Mouse (Mus musculus) megakaryocyte-erythroid progenitor cell, adult 5-6 weeks (primary cell): ENCODE measurements around the gene Shbg. TPM values are rescaled to one million over a fixed set of nuclear protein-coding genes. Genes with fewer than 3 reads are reported as not detected.

Experiments
- ATAC-seq: replicated peaks from 2 replicates; pipeline ENCODE4 v1.8.0; 2016; ENCODE audit warnings: mild to moderate bottlenecking, inconsistent platforms; ENCODE audit not compliant: severe bottlenecking, poor library complexity, low FRiP score, low TSS enrichment
- total RNA-seq, 2 experiments: library from RNA; stranded (forward) in 1 of 2; stranded (reverse) in 1 of 2; fragments of 200-1000, 215-1000 nt in 1 of 2; fragments of >200 nt in 1 of 2; fragmentation: Nextera tagmentation in 1 of 2; gene quantifications; 2 replicates each; pipeline ENCODE4 v1.2.3; 2014 to 2017

The Shbg gene
- total RNA-seq, 2 experiments from 2014 or later: not detected

DNA sequence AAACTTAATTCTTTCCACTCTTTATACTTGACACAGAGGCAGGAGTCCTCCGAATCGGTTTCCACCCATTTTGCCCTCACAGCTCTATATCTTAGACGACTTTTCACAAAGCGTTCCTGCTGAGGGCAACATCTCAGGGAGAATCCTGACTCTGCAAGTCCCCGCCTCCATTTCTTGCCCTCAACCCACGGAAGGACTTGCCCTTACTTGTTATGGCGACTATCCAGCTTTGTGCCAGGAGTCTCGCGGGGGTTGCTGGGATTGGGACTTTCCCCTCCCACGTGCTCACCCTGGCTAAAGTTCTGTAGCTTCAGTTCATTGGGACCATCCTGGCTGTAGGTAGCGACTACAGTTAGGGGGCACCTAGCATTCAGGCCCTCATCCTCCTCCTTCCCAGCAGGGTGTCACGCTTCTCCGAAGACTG is 37.6 kb downstream of the Shbg start, which contains the start of the genes Wrap53 and Trp53:
TSS of gene Wrap53 (minus strand) at position 165 of the 424 bp plus-strand sequence.
TSS of gene Trp53 (plus strand) at position 269 of the 424 bp plus-strand sequence.
- ATAC-seq: peak; percentile 45

DNA sequence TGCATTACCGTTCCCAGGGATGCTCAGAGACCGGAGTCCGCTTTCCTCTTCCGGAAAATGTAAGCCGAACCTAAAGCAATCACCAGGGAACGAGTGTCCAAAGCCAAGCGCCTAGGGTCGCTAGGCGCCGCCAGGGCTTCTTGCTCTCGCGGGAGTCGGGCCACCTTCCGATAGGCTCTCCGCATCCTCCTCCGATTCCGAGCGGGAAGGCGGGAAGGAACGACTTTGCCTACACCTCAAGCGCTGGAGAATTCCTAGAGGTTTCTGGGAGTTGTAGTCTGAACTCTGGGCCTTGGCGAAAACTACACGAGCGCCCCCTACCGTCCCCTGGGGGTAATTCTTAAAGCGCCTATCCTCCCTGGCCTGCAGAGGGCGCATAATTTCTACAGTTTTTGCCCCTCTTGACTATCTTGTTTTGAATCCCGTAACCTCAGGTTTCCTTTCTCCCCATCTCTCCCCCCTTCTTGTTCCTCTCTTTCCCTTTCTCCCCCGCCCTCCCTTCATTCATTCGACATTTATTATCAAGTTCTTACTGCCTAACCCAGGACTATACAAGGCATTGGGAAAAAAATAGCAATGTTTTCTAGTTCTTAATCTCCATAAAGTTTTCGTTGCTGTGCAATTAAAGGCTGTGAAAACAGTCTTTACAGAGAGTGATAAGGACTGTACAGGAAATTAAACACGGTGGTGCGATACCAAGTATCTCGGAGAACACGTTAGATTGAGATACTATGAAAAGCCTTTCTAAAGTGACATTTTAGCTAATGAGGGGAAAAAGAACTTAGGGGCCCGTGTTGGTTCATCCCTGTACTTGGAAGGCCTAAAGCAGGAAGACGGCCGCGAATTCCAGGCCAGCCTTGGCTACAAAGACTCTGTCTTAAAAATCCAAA is 38.3 kb downstream of the Shbg start:
- ATAC-seq: peak; percentile 68

- ATAC-seq: no peak
These were observed 39.4 kb downstream of the Shbg start for GRCm38 (mm10) chr11:69578301-69578700.

DNA sequence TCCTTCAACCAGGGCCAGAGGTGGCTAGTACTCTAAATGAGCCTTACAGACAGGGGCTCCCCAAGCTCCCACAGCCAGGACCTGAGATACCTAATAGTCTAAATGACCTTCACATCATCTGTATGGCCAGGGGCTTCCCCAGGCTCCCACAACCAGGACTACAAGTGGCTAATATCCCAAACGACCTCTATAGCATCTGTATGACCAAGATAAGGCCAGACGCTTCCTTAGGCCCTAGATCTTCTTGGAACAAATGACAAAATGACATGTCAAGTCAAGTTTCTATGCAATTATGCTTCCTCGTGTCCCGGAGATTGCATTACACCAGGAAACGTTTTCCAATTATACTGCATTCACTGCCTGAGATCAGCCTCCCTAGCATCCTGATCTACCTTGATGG is 41.4 kb downstream of the Shbg start:
- no peak for ATAC-seq

- ATAC-seq: 0 out of 2 replicates have a peak, but pooled peaks have one; percentile 24
These were observed 42.5 kb downstream of the Shbg start for GRCm38 (mm10) chr11:69575220-69575619.

GRCm38 (mm10) chr11:69565131-69565530 is 52.6 kb downstream of the Shbg start:
- ATAC-seq: no peak

Other genes starting within 250 kb of the Shbg start
Only the 30 nearest of the 33 such genes appear.
- gene Naa38, start 222.4 kb downstream of the Shbg start, total RNA-seq (2014; fragmentation: Nextera tagmentation): 161 and 169 TPM in 2 replicates
- gene Naa38, start 222.4 kb downstream of the Shbg start, total RNA-seq (2017): 156 and 170 TPM in 2 replicates
- gene Cyb5d1, start 222.3 kb downstream of the Shbg start, total RNA-seq (2014; fragmentation: Nextera tagmentation): 16.2 and 20.9 TPM in 2 replicates
- 36.7 and 41.7 TPM in 2 replicates for gene Cyb5d1, start 222.3 kb downstream of the Shbg start, total RNA-seq (2017)
- gene Tmem88, start 219.7 kb downstream of the Shbg start, total RNA-seq (2014; fragmentation: Nextera tagmentation): 0.37 TPM in 1 of 2 replicates, not detected in the other
- gene Tmem88, start 219.7 kb downstream of the Shbg start, total RNA-seq (2017): not detected in 2 replicates
- gene Kdm6b, start 204.2 kb downstream of the Shbg start, total RNA-seq (2014; fragmentation: Nextera tagmentation): 19.3 and 22.1 TPM in 2 replicates
- 1.6 and 2.7 TPM in 2 replicates for gene Kdm6b, start 204.2 kb downstream of the Shbg start, total RNA-seq (2017)
- gene Dnah2, start 68.8 kb downstream of the Shbg start, total RNA-seq (2014; fragmentation: Nextera tagmentation): not detected in 2 replicates
- gene Dnah2, start 68.8 kb downstream of the Shbg start, total RNA-seq (2017): not detected in 2 replicates
- 1.3 and 3.0 TPM in 2 replicates for gene Efnb3, start 57.7 kb downstream of the Shbg start, total RNA-seq (2014; fragmentation: Nextera tagmentation)
- gene Efnb3, start 57.7 kb downstream of the Shbg start, total RNA-seq (2017): 0.50 and 0.52 TPM in 2 replicates
- 36.5 and 51.0 TPM in 2 replicates for gene Wrap53, start 37.6 kb downstream of the Shbg start, total RNA-seq (2014; fragmentation: Nextera tagmentation)
- 9.6 and 14.5 TPM in 2 replicates for gene Wrap53, start 37.6 kb downstream of the Shbg start, total RNA-seq (2017)
- 286 and 348 TPM in 2 replicates for gene Trp53, start 37.5 kb downstream of the Shbg start, total RNA-seq (2014; fragmentation: Nextera tagmentation)
- gene Trp53, start 37.5 kb downstream of the Shbg start, total RNA-seq (2017): 59.0 and 109 TPM in 2 replicates
- gene Atp1b2, start 12.0 kb downstream of the Shbg start, total RNA-seq (2014; fragmentation: Nextera tagmentation): 291 and 408 TPM in 2 replicates
- gene Atp1b2, start 12.0 kb downstream of the Shbg start, total RNA-seq (2017): 32.8 and 68.9 TPM in 2 replicates
- not detected in 2 replicates for gene Sat2, start 4.1 kb upstream of the Shbg start, total RNA-seq (2014; fragmentation: Nextera tagmentation)
- not detected in 2 replicates for gene Sat2, start 4.1 kb upstream of the Shbg start, total RNA-seq (2017)
- 67.4 and 83.1 TPM in 2 replicates for gene Fxr2, start 15.1 kb upstream of the Shbg start, total RNA-seq (2014; fragmentation: Nextera tagmentation)
- 36.4 and 45.6 TPM in 2 replicates for gene Fxr2, start 15.1 kb upstream of the Shbg start, total RNA-seq (2017)
- gene Sox15, start 37.4 kb upstream of the Shbg start, total RNA-seq (2014; fragmentation: Nextera tagmentation): 0.45 TPM in 1 of 2 replicates, not detected in the other
- not detected in 2 replicates for gene Sox15, start 37.4 kb upstream of the Shbg start, total RNA-seq (2017)
- 47.6 and 58.3 TPM in 2 replicates for gene Mpdu1, start 44.7 kb upstream of the Shbg start, total RNA-seq (2014; fragmentation: Nextera tagmentation)
- gene Mpdu1, start 44.7 kb upstream of the Shbg start, total RNA-seq (2017): 40.6 and 41.1 TPM in 2 replicates
- 5.1 and 6.3 TPM in 2 replicates for gene Cd68, start 48.2 kb upstream of the Shbg start, total RNA-seq (2014; fragmentation: Nextera tagmentation)
- 3.4 and 6.5 TPM in 2 replicates for gene Cd68, start 48.2 kb upstream of the Shbg start, total RNA-seq (2017)
- 918 and 983 TPM in 2 replicates for gene Eif4a1, start 54.5 kb upstream of the Shbg start, total RNA-seq (2014; fragmentation: Nextera tagmentation)
- gene Eif4a1, start 54.5 kb upstream of the Shbg start, total RNA-seq (2017): 973 and 1,155 TPM in 2 replicates
- gene Senp3, start 64.2 kb upstream of the Shbg start, total RNA-seq (2014; fragmentation: Nextera tagmentation): 96.1 and 117 TPM in 2 replicates
- gene Senp3, start 64.2 kb upstream of the Shbg start, total RNA-seq (2017): 98.4 and 120 TPM in 2 replicates
- gene Tnfsf13, start 67.9 kb upstream of the Shbg start, total RNA-seq (2014; fragmentation: Nextera tagmentation): 5.0 and 6.5 TPM in 2 replicates
- gene Tnfsf13, start 67.9 kb upstream of the Shbg start, total RNA-seq (2017): 11.7 and 23.0 TPM in 2 replicates
- gene Tnfsf12, start 77.9 kb upstream of the Shbg start, total RNA-seq (2014; fragmentation: Nextera tagmentation): 4.7 TPM in 1 of 2 replicates, not detected in the other
- gene Tnfsf12, start 77.9 kb upstream of the Shbg start, total RNA-seq (2017): 0.47 TPM in 1 of 2 replicates, not detected in the other
- gene Tnfsfm13, start 78.2 kb upstream of the Shbg start, total RNA-seq (2014; fragmentation: Nextera tagmentation): 0.20 TPM in 1 of 2 replicates, not detected in the other
- 0.80 and 1.4 TPM in 2 replicates for gene Tnfsfm13, start 78.2 kb upstream of the Shbg start, total RNA-seq (2017)
- 106 TPM in 2 replicates for gene Polr2a, start 140.7 kb upstream of the Shbg start, total RNA-seq (2014; fragmentation: Nextera tagmentation)
- 11.9 and 26.6 TPM in 2 replicates for gene Polr2a, start 140.7 kb upstream of the Shbg start, total RNA-seq (2017)
- gene Slc35g3, start 144.1 kb upstream of the Shbg start, total RNA-seq (2014; fragmentation: Nextera tagmentation): not detected in 2 replicates
- not detected in 2 replicates for gene Slc35g3, start 144.1 kb upstream of the Shbg start, total RNA-seq (2017)
- 2.8 and 4.0 TPM in 2 replicates for gene Zbtb4, start 148.0 kb upstream of the Shbg start, total RNA-seq (2014; fragmentation: Nextera tagmentation)
- gene Zbtb4, start 148.0 kb upstream of the Shbg start, total RNA-seq (2017): 1.1 and 2.1 TPM in 2 replicates
- gene Chrnb1, start 178.0 kb upstream of the Shbg start, total RNA-seq (2014; fragmentation: Nextera tagmentation): 2.3 TPM in 1 of 2 replicates, not detected in the other
- 0.28 and 1.9 TPM in 2 replicates for gene Chrnb1, start 178.0 kb upstream of the Shbg start, total RNA-seq (2017)
- 0.57 and 0.63 TPM in 2 replicates for gene Fgf11, start 184.0 kb upstream of the Shbg start, total RNA-seq (2014; fragmentation: Nextera tagmentation)
- 2.3 TPM in 1 of 2 replicates, not detected in the other for gene Fgf11, start 184.0 kb upstream of the Shbg start, total RNA-seq (2017)
- not detected in 2 replicates for gene Tmem102, start 187.7 kb upstream of the Shbg start, total RNA-seq (2014; fragmentation: Nextera tagmentation)
- not detected in 2 replicates for gene Tmem102, start 187.7 kb upstream of the Shbg start, total RNA-seq (2017)
- gene Gm39566, start 197.4 kb upstream of the Shbg start, total RNA-seq (2014; fragmentation: Nextera tagmentation): not detected in 2 replicates
- not detected in 2 replicates for gene Gm39566, start 197.4 kb upstream of the Shbg start, total RNA-seq (2017)
- gene Spem2, start 200.6 kb upstream of the Shbg start, total RNA-seq (2014; fragmentation: Nextera tagmentation): not detected in 2 replicates
- not detected in 2 replicates for gene Spem2, start 200.6 kb upstream of the Shbg start, total RNA-seq (2017)
- gene Spem1, start 204.3 kb upstream of the Shbg start, total RNA-seq (2014; fragmentation: Nextera tagmentation): not detected in 2 replicates
- gene Spem1, start 204.3 kb upstream of the Shbg start, total RNA-seq (2017): not detected in 2 replicates
- gene Nlgn2, start 219.9 kb upstream of the Shbg start, total RNA-seq (2014; fragmentation: Nextera tagmentation): 7.9 and 8.3 TPM in 2 replicates
- 2.9 and 3.8 TPM in 2 replicates for gene Nlgn2, start 219.9 kb upstream of the Shbg start, total RNA-seq (2017)
- gene Tmem256, start 220.6 kb upstream of the Shbg start, total RNA-seq (2014; fragmentation: Nextera tagmentation): 166 and 210 TPM in 2 replicates
- gene Tmem256, start 220.6 kb upstream of the Shbg start, total RNA-seq (2017): 64.8 and 66.7 TPM in 2 replicates